18 mouse cellular contexts compared by ENCODE assay signal in genomic region chr7:119841820-119842449, GRCm38 (mm10).
"Had no signal": no experiment of that assay in that cellular context is flagged by ENCODE, and none has a peak within 500 bp of the region (broad histone marks: within the 10 kb centered on the region; RNA-seq: fewer than 3 reads in every experiment).

No protein-coding gene starts in this region.

- H3K9me3 ChIP-seq: midbrain, embryonic 10.5 days; midbrain, embryonic 12.5 days; neural tube, embryonic 12.5 days had no signal

- H3K4me1 ChIP-seq: midbrain, embryonic 10.5 days; midbrain, embryonic 12.5 days; neural tube, embryonic 12.5 days had no signal

- DNase-seq: lung, adult 18-20 months; lung, embryonic 14.5 days; lung, postnatal 10 days; lung, postnatal 4 days; midbrain, embryonic 14.5 days; retina, postnatal 1 day; right cerebral cortex, adult 18-20 months; right cerebral cortex, postnatal 25 days; right cerebral cortex, postnatal 4 days; spleen, adult 18-20 months; thymus, adult 18-20 months; thymus, postnatal 14 days; thymus, postnatal 36 days had no signal

- H3K27me3 ChIP-seq: midbrain, embryonic 12.5 days; neural tube, embryonic 12.5 days had no signal

- H3K9ac ChIP-seq: lung, embryonic 14.5 days; midbrain, embryonic 12.5 days; neural tube, embryonic 12.5 days had no signal

- H3K27ac ChIP-seq: midbrain, embryonic 10.5 days; midbrain, embryonic 12.5 days; neural tube, embryonic 12.5 days had no signal

- H3K4me3 ChIP-seq: midbrain, embryonic 10.5 days; midbrain, embryonic 12.5 days; myocyte; neural tube, embryonic 12.5 days had no signal

- ATAC-seq: midbrain, embryonic 16.5 days had no signal

- H3K4me2 ChIP-seq: lung, embryonic 14.5 days; midbrain, embryonic 12.5 days; neural tube, embryonic 12.5 days had no signal
